13 mouse cellular contexts compared by ENCODE assay signal in the genomic region with DNA sequence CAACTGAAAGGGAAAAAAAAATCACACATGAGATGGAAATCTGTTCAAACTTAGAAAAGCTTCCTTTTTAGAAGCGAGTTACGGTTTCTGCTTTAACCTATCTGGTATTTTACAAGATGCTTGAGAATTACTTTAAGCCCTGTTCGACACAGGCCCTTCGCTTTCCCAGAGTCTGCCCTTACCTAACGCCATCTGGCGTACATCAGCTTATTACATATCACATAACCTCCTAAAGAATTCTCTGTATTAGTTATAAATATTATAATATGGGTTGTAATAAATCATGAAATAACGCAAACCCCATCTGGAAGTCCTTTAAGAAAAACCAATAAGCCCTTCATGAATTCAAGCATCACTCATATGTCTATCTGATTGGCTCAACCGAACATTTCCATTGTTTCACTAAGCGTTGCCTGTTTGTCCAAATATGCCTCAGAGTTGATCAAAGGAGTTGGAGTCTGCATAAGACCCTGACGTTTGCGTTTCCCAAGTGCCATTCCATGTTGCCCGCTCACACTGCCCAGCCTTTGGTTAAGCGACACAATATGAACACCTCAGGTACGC.
"Had no signal": no experiment of that assay in that cellular context is flagged by ENCODE, and none has a peak within 500 bp of the region (broad histone marks: within the 10 kb centered on the region; RNA-seq: fewer than 3 reads in every experiment).

No protein-coding gene starts in this region.

- H3K27ac ChIP-seq: kidney, postnatal 0 days; liver, embryonic 14.5 days; midbrain, embryonic 10.5 days had no signal

- H3K4me3 ChIP-seq: midbrain, embryonic 10.5 days; myocyte had no signal

- H3K9ac ChIP-seq: liver, embryonic 14.5 days had no signal

- H3K4me1 ChIP-seq: midbrain, embryonic 10.5 days had no signal

- DNase-seq: kidney, adult 8-10 months; kidney, postnatal 36 days; layer of hippocampus, adult 9-11 months; layer of hippocampus, postnatal 36 days; lung, adult 18-20 months; midbrain, embryonic 14.5 days; thymus, postnatal 36 days had no signal

- H3K9me3 ChIP-seq: midbrain, embryonic 10.5 days had no signal

- ATAC-seq: inflammation-experienced regulatory T-cells, adult 6 months; intestine, postnatal 0 days had no signal

- H3K36me3 ChIP-seq: midbrain, embryonic 10.5 days had no signal
